Mouse (Mus musculus) heart, adult 8-10 months (tissue): ENCODE measurements around the gene E4f1. TPM values are rescaled to one million over a fixed set of nuclear protein-coding genes. Genes with fewer than 3 reads are reported as not detected.
A peak's percentile ranks its signal among the peaks of the same experiment; 100 is the strongest.

Source experiments
- DNase-seq: peaks from one replicate; pipeline ENCODE4 v3.0.0; 2022; ENCODE audit warnings: low spot score
- total RNA-seq, 4 experiments: library from RNA; stranded (reverse); gene quantifications; 2 replicates each; pipeline ENCODE4 v1.2.4; 2022

E4f1 gene
- total RNA-seq, 4 experiments from 2014 or later: 11.2 to 14.7 (median 11.9) TPM

GRCm38 (mm10) chr17:24481027-24481815 lies 11.1 kb upstream of the E4f1 start:
- DNase-seq: no peak

GRCm38 (mm10) chr17:24480201-24480826 lies 10.2 kb upstream of the E4f1 start:
- DNase-seq: no peak

- no peak for DNase-seq
These were observed 9.3 kb upstream of the E4f1 start for GRCm38 (mm10) chr17:24479431-24479830.

- peak; percentile 97 for DNase-seq
These were observed 8.7 kb upstream of the E4f1 start, which contains the start of gene Mlst8 for GRCm38 (mm10) chr17:24478663-24479380. Gene Mlst8 (minus strand): TSS chr17:24479078.

- no peak for DNase-seq
These were observed 8.0 kb upstream of the E4f1 start for GRCm38 (mm10) chr17:24477985-24478600.

GRCm38 (mm10) chr17:24477053-24477984 lies 7.2 kb upstream of the E4f1 start:
- DNase-seq: no peak

GRCm38 (mm10) chr17:24476022-24476776 lies 6.1 kb upstream of the E4f1 start:
- no peak for DNase-seq

GRCm38 (mm10) chr17:24475586-24475985 lies 5.5 kb upstream of the E4f1 start:
- no peak for DNase-seq

- no peak for DNase-seq
These were observed 4.4 kb upstream of the E4f1 start for GRCm38 (mm10) chr17:24474557-24474956.

- DNase-seq: no peak
These were observed 3.6 kb upstream of the E4f1 start, which contains the start of gene Bricd5 for GRCm38 (mm10) chr17:24473612-24474275. Gene Bricd5 (plus strand): TSS chr17:24473884.

- DNase-seq: peak; percentile 52
These were observed 2.4 kb upstream of the E4f1 start for GRCm38 (mm10) chr17:24472512-24472911.

GRCm38 (mm10) chr17:24470701-24471527 lies 801 bp upstream of the E4f1 start:
- no peak for DNase-seq

GRCm38 (mm10) chr17:24469336-24469909 lies 690 bp downstream of the E4f1 start:
- DNase-seq: no peak

- no peak for DNase-seq
These were observed 1.4 kb downstream of the E4f1 start for GRCm38 (mm10) chr17:24468636-24469246.

GRCm38 (mm10) chr17:24463374-24464133 lies 6.6 kb downstream of the E4f1 start:
- no peak for DNase-seq

- DNase-seq: no peak
These were observed 7.2 kb downstream of the E4f1 start for GRCm38 (mm10) chr17:24462932-24463331.

GRCm38 (mm10) chr17:24461580-24461979 lies 8.5 kb downstream of the E4f1 start:
- no peak for DNase-seq
